Mouse (Mus musculus): ENCODE data around the gene Gna15. TPM values are rescaled to one million over a fixed set of nuclear protein-coding genes. Genes with fewer than 3 reads are reported as not detected.
A peak's percentile ranks its signal among the peaks of the same experiment; 100 is the strongest.

The Gna15 gene
- polyA plus RNA-seq, 1 experiment = not detected

DNA sequence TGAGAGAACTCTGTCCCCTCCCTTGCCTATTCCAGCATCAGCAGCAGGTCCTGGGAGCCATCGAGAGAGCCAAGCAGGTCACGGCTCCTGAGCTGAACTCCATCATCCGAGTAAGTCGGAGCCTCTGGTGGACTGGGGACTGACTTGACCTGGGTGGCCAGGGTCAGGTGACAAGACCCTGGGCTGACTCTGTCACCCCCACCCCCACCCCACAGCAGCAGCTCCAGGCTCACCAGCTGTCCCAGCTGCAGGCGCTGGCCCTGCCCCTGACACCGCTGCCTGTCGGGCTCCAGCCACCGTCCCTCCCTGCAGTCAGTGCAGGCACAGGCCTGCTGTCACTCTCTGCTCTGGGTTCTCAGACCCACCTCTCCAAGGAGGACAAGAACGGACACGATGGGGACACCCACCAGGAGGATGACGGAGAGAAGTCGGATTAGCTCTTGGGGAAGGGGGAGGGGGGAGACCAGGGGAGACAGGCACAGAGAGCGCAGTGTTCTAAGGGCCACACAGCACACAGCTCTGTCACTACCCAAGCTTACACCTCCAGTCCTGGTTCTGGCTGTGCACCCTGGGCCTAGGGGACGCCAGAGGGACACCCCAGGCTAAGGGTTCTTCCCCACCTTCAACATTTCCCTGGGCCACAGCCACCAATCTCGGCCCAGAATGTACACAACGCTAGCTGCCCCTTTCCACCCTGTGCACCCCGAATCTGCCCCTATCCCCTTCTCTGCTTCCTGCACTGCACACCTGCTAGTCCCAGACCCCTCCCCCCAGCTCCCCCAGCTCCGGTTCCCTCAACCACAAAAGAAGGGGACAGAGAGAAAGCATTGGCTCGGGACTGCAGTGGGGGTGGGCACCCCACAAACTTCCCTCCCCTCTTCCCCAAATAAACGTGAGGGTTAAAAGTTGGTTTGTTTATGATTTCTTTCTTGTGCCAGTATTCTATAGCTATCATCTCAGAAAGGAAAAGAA lies 41.5 kb upstream of the Gna15 start:
- Histone ChIP-seq H3K4me1 (ENCODE audit: control insufficient read depth, insufficient read depth, low read length) (peaks cover 8% of the 10 kb centered on the region), H3K27ac (ENCODE audit: insufficient read depth, low read length) (no peak overlapping the region), H3K4me3 (ENCODE audit: insufficient read depth, low read length) (no peak overlapping the region)
- TF ChIP-seq CTCF (IDR thresholded peaks at IDR 0.05; ENCODE audit: borderline replicate concordance, insufficient read depth, low read length) (no peak), POLR2A (IDR thresholded peaks at IDR 0.05; ENCODE audit: low read depth, low read length) (no peak)

DNA sequence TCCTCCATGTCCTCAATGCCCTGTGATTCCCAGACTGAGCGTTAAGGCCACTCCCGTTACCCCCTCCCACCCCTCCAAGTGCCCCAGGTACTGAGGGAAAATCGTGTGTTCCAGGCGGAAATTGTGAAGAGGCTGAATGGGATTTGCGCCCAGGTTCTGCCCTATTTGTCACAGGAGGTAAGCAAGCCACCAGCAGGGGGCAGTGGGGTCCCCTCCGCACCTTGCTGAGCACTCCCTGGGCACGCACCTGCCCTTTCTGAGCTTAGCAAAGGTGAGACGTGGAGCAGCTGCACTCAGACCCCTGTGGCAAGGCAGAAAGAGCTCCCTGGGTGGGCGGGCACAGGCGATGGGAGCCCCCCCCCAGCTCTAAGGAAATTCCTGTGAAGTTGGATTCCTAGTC lies 40.7 kb upstream of the Gna15 start:
- Histone ChIP-seq H3K4me3 (ENCODE audit: insufficient read depth, low read length) (no peak overlapping the region), H3K4me1 (ENCODE audit: control insufficient read depth, insufficient read depth, low read length) (peaks cover 8% of the 10 kb centered on the region), H3K27ac (ENCODE audit: insufficient read depth, low read length) (no peak overlapping the region)
- TF ChIP-seq POLR2A (IDR thresholded peaks at IDR 0.05; ENCODE audit: low read depth, low read length) (no peak), CTCF (IDR thresholded peaks at IDR 0.05; ENCODE audit: borderline replicate concordance, insufficient read depth, low read length) (peak; percentile 81)

- TF ChIP-seq POLR2A (IDR thresholded peaks at IDR 0.05; ENCODE audit: low read depth, low read length) (no peak), CTCF (IDR thresholded peaks at IDR 0.05; ENCODE audit: borderline replicate concordance, insufficient read depth, low read length) (no peak)
- no peak overlapping the region for H3K4me3 ChIP-seq (ENCODE audit: insufficient read depth, low read length)
- H3K27ac ChIP-seq (ENCODE audit: insufficient read depth, low read length) = peak overlapping the region; percentile 14
- peaks cover 8% of the 10 kb centered on the region for H3K4me1 ChIP-seq (ENCODE audit: control insufficient read depth, insufficient read depth, low read length)
Measured at GRCm38 (mm10) chr10:81564216-81564615, 40.2 kb upstream of the Gna15 start.

DNA sequence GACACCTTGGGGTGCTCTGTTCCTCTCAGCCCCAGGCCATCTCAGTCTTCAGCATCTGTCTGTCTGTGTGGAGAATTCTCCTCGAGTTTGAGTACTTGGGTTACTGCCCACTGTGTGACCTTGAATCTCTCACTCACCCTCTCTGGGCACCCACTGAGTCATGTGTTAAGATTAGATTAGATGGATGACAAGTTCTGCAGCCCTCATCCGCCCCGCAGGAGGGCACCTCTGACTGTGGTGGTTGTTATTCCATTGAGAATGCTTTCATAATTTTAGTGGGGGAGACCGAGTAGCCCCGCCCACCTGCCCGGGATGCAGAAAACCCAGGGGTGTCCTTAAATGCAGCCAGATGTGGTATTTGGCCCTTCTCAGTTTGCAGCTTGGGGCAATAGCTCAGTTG lies 39.5 kb upstream of the Gna15 start:
- TF ChIP-seq POLR2A (IDR thresholded peaks at IDR 0.05; ENCODE audit: low read depth, low read length) (no peak), CTCF (IDR thresholded peaks at IDR 0.05; ENCODE audit: borderline replicate concordance, insufficient read depth, low read length) (no peak)
- Histone ChIP-seq H3K4me3 (ENCODE audit: insufficient read depth, low read length) (no peak overlapping the region), H3K4me1 (ENCODE audit: control insufficient read depth, insufficient read depth, low read length) (peaks cover 5% of the 10 kb centered on the region), H3K27ac (ENCODE audit: insufficient read depth, low read length) (peak overlapping the region; percentile 27)

- H3K4me3 ChIP-seq (ENCODE audit: insufficient read depth, low read length) = no peak overlapping the region
- no peak overlapping the region for H3K27ac ChIP-seq (ENCODE audit: insufficient read depth, low read length)
- TF ChIP-seq POLR2A (IDR thresholded peaks at IDR 0.05; ENCODE audit: low read depth, low read length) (no peak), CTCF (IDR thresholded peaks at IDR 0.05; ENCODE audit: borderline replicate concordance, insufficient read depth, low read length) (no peak)
- H3K4me1 ChIP-seq (ENCODE audit: control insufficient read depth, insufficient read depth, low read length) = peaks cover 5% of the 10 kb centered on the region
Measured at GRCm38 (mm10) chr10:81562411-81562810, 38.4 kb upstream of the Gna15 start.

GRCm38 (mm10) chr10:81560719-81561459 lies 36.9 kb upstream of the Gna15 start:
- 0 out of 2 replicates have a peak overlapping the region, but pooled peaks have one; percentile 15 for H3K27ac ChIP-seq (ENCODE audit: insufficient read depth, low read length)
- peak overlapping the region; percentile 96 for H3K4me3 ChIP-seq (ENCODE audit: insufficient read depth, low read length)
- TF ChIP-seq CTCF (IDR thresholded peaks at IDR 0.05; ENCODE audit: borderline replicate concordance, insufficient read depth, low read length) (no peak), POLR2A (IDR thresholded peaks at IDR 0.05; ENCODE audit: low read depth, low read length) (peak; percentile 43; the same call in 1 of the 2 replicates)
- peaks cover 5% of the 10 kb centered on the region for H3K4me1 ChIP-seq (ENCODE audit: control insufficient read depth, insufficient read depth, low read length)

DNA sequence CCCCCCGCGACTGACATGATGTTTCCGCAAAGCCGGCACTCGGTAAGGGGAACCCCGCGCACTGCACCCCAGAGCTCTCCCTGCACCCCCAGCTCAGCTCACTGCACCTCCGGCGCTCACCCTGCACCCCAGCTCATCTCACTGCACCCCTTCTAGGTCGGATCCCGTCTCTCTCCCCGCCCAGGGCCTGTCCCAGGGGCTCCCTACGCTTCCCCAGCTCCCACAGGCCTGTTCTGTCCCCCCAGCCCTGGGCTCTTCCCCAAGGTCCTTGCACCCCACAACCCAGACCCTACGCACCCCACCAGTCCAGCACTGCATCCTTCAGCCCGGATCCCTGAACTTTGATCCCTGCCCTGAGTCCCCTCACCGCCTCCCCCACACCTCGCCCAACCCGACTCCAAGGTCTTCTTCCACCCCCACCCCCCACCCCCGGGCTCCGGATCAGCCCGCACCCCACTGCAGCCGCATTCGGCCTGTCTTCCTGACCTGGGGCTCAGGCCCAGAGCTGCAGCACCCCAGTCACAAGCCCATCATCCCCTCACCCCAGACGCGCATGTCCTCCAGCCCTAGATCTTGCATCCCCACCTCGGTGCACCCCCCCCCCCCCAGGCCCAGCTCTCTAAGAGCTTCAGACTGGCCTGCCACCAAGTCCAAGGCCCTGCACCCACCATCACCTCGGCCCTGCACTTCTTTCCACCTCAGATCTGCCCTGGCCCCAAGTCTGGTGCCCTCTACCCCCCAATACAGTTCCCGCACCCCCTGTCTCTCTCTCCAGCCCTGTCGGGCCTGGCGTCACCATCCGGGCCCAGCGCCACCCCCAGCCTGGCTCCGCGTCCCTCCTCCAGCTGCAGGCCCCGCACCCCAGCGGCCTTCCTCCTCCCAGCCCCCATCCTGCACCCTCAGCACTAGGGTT lies 35.9 kb upstream of the Gna15 start:
- TF ChIP-seq POLR2A (IDR thresholded peaks at IDR 0.05; ENCODE audit: low read depth, low read length) (peak; percentile 65), CTCF (IDR thresholded peaks at IDR 0.05; ENCODE audit: borderline replicate concordance, insufficient read depth, low read length) (no peak)
- Histone ChIP-seq H3K4me3 (ENCODE audit: insufficient read depth, low read length) (peak overlapping the region; percentile 96), H3K4me1 (ENCODE audit: control insufficient read depth, insufficient read depth, low read length) (peaks cover 5% of the 10 kb centered on the region), H3K27ac (ENCODE audit: insufficient read depth, low read length) (peak overlapping the region; percentile 73)

DNA sequence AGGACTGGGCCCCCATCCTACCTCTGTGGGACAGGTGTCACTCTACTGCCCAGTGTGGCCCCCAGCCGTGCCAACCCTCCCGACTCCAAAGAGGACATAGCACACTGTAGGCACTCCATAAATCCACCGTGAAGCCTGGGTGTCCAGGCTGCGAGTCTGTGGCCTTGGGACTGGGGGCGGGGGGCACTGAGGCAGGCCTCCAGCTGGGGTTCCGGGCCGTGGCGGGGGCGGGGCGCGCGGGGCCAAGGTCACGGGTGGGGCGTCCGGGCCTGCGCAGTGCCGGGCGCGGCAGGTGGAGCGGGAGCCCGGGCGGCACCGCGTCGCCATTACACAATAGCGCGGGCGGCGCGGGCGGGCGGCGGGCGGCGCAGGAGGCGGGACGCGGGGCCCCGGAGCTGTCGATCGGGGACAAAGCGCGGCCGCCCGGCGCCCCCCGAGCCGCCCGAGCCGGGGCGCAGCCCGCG lies 35.2 kb upstream of the Gna15 start, which contains the start of gene Aes:
Gene Aes (plus strand): TSS at position 326 of the 464 bp plus-strand sequence.
- Histone ChIP-seq H3K27ac (ENCODE audit: insufficient read depth, low read length) (peak within 1 kb of the TSS; percentile 73), H3K4me3 (ENCODE audit: insufficient read depth, low read length) (peak within 1 kb of the TSS; percentile 96), H3K4me1 (ENCODE audit: control insufficient read depth, insufficient read depth, low read length) (peaks cover 5% of the 10 kb centered on the region)
- TF ChIP-seq CTCF (IDR thresholded peaks at IDR 0.05; ENCODE audit: borderline replicate concordance, insufficient read depth, low read length) = no peak
- no peak; the same call in 1 of the 2 replicates for TF ChIP-seq POLR2A (IDR thresholded peaks at IDR 0.05; ENCODE audit: low read depth, low read length)

DNA sequence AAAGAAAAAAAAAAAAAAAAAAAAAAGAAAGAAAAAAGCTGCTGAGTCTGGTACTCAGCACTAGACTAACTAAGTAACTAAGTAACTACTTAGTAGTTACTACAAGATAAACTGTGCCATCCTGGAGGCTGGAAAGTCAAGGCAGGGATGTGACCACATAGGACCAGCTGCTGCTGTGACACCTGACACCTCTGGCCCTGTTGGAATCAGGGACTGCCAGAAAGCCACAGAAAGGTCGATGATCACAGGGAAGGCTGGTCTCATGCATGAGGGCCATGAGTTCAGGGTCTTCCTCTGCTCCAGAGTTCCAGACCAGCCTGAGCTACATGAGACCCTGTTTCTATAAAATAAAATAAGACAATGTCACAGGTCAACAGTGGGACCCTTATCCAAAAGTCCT lies 33.5 kb upstream of the Gna15 start:
- no peak overlapping the region for H3K27ac ChIP-seq (ENCODE audit: insufficient read depth, low read length)
- no peaks in the 10 kb centered on the region for H3K4me1 ChIP-seq (ENCODE audit: control insufficient read depth, insufficient read depth, low read length)
- TF ChIP-seq POLR2A (IDR thresholded peaks at IDR 0.05; ENCODE audit: low read depth, low read length) (0 out of 2 replicates have a peak, but pooled peaks have one; percentile 17), CTCF (IDR thresholded peaks at IDR 0.05; ENCODE audit: borderline replicate concordance, insufficient read depth, low read length) (no peak)
- H3K4me3 ChIP-seq (ENCODE audit: insufficient read depth, low read length) = no peak overlapping the region
